Mouse (Mus musculus) erythroid progenitor cell, adult 5-6 weeks (primary cell): ENCODE measurements around the gene Wbp2. TPM values are rescaled to one million over a fixed set of nuclear protein-coding genes. Genes with fewer than 3 reads are reported as not detected.
A peak's percentile ranks its signal among the peaks of the same experiment; 100 is the strongest.

ENCODE experiments used
- ATAC-seq: replicated peaks from 2 replicates; pipeline ENCODE4 v1.8.0; 2016; ENCODE audit warnings: moderate number of reproducible peaks, mild to moderate bottlenecking, moderate TSS enrichment, inconsistent platforms; ENCODE audit not compliant: poor library complexity, low FRiP score, severe bottlenecking
- total RNA-seq, 2 experiments: library from RNA; stranded (forward) in 1 of 2; stranded (reverse) in 1 of 2; fragments of 150-400 nt in 1 of 2; fragments of 186-747, 209-891 nt in 1 of 2; gene quantifications; 2 replicates each; pipeline versions ENCODE4 v1.2.3 to v1.2.4; 2015 to 2017; ENCODE audit warnings: low replicate concordance in 2 of 2

Wbp2 gene
- total RNA-seq, 2 experiments from 2014 or later = 43.8 to 127 TPM

DNA sequence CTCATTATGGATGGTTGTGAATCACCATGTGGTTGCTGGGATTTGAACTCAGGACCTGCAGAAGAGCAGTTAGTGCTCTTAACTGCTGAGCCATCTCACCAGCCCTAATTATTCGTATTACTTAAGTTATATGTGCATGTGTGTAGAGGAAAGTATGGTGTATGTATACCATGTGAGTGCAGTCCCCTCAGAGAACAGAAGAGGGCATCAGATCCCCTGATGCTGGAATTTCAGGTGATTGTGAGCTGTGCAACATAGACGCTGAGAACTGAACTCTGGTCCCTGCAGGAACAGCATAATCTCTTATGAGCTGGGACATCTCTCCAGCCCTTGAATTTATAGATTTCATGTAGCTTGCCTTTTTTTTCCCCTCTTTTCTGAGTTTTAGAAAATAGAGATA lies 45.0 kb downstream of the Wbp2 start:
- no peak for ATAC-seq

DNA sequence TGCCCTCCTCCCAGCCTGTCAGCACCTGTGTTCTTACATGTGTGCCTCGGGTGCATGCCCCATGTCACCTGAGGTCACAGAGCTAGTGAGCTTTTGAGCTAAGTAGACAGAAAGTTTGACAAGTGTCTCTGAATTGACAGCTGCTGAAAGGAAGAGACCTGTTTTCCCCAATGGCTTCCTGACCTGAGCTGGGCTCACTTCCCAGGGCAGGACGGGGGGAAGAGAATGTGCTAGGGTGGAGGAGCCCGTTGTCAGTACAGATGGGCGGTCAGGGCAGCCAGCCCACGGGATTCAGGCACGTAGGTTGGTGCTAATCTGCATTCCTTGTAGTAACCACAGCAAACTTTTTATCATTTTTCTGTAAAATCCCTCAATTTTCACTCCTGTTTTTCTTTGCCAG lies 46.2 kb downstream of the Wbp2 start:
- no peak for ATAC-seq

DNA sequence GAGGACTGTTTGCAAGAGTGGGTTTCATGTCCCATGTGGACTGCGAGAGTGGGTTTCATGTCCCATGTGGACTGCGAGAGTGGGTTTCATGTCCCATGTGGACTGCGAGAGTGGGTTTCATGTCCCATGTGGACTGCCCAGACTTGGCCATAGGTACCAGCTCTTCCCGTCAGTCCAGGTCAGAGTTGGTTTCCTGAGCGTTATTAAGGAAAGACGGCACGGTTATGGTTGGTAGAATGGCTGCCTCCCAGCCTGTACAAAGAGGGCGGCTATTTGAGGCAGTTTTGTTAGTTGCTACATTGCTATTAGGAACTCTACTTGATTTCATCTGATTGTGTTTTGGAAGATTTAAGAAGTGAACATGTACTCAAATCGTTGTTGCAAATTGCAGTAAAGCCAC lies 49.0 kb downstream of the Wbp2 start:
- ATAC-seq = no peak

DNA sequence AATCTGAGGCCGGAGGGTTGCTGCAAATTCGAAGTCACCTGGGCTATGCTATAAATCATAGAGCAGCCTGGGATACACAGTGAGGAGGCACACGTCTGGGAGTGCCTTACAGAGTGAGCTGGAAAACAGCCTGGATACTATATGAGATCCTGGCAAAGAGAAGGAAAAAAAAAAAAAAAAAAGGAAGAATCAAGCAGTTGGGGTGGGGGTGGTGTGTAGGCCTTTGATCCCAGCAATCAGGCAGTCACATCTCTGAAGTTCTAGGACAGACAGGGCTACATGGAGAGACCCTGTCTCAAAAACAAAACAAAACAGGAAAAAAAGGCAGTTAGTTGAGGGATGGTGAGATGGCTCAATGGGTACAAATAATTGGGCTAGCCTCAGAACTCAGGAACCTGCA lies 50.1 kb downstream of the Wbp2 start:
- no peak for ATAC-seq

GRCm38 (mm10) chr11:116034584-116034983 lies 52.2 kb downstream of the Wbp2 start:
- ATAC-seq = no peak

GRCm38 (mm10) chr11:116030898-116031845 lies 55.6 kb downstream of the Wbp2 start:
- peak; percentile 35 for ATAC-seq

DNA sequence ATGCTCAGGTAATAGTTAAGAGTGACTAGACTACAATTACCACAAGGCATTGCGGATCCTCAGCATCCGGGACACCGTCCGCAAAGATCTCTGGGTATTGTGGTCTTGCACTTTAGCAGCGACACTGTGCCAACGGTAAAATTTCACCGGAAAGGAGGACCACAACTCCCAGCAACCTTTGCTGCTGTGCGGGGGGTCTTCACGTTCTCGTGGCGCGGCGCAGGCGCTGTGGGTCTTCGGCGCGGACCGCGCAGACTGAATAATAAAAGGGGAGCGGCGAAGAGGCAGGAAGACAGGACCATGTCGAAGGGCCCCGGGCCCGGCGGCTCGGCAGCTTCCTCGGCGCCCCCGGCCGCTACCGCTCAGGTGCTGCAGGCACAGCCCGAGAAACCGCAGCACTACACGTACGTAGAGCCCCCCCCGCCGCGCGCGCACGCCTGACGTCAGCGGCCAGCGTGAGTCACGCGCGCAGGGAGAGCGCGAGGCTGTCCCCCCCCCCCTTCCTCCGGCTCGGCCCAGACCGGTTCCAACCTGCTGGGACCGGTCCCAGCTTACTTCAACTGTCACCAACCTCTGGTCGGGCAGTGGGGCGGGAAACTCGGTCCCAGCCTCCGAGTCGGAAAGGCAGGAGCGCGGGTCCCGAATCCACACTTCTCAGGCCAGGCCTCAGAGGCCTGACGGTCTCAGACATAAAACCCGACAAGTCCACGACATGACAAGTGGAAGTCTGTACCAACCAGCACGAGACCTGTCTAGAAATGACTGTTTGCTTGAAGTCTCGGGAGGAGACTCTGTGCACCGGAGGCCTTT lies 56.5 kb downstream of the Wbp2 start, which contains the start of gene Unk:
Unk (plus strand) TSS at position 235 of the 810 bp plus-strand sequence.
- ATAC-seq = peak; percentile 84

- no peak for ATAC-seq
Measured at GRCm38 (mm10) chr11:116029086-116029865, 57.5 kb downstream of the Wbp2 start.

Other genes with a start within 250 kb of the Wbp2 start
- gene Myo15b, start 228.6 kb downstream of the Wbp2 start, total RNA-seq (2015; ENCODE audit: low replicate concordance) = not detected in 2 replicates
- not detected in 2 replicates for gene Myo15b, start 228.6 kb downstream of the Wbp2 start, total RNA-seq (2017; ENCODE audit: low replicate concordance)
- 37.7 and 44.7 TPM in 2 replicates for gene Smim5, start 187.0 kb downstream of the Wbp2 start, total RNA-seq (2015; ENCODE audit: low replicate concordance)
- 27.1 and 64.4 TPM in 2 replicates for gene Smim5, start 187.0 kb downstream of the Wbp2 start, total RNA-seq (2017; ENCODE audit: low replicate concordance)
- gene Smim6, start 175.0 kb downstream of the Wbp2 start, total RNA-seq (2015; ENCODE audit: low replicate concordance) = 4.3 and 15.1 TPM in 2 replicates
- 0.23 and 6.4 TPM in 2 replicates for gene Smim6, start 175.0 kb downstream of the Wbp2 start, total RNA-seq (2017; ENCODE audit: low replicate concordance)
- 16.6 and 17.6 TPM in 2 replicates for gene Sap30bp, start 153.7 kb downstream of the Wbp2 start, total RNA-seq (2015; ENCODE audit: low replicate concordance)
- 224 and 296 TPM in 2 replicates for gene Sap30bp, start 153.7 kb downstream of the Wbp2 start, total RNA-seq (2017; ENCODE audit: low replicate concordance)
- 16.3 and 17.7 TPM in 2 replicates for gene Recql5, start 153.5 kb downstream of the Wbp2 start, total RNA-seq (2015; ENCODE audit: low replicate concordance)
- 13.8 and 33.5 TPM in 2 replicates for gene Recql5, start 153.5 kb downstream of the Wbp2 start, total RNA-seq (2017; ENCODE audit: low replicate concordance)
- gene Itgb4, start 112.3 kb downstream of the Wbp2 start, total RNA-seq (2015; ENCODE audit: low replicate concordance) = not detected in 2 replicates
- not detected in 2 replicates for gene Itgb4, start 112.3 kb downstream of the Wbp2 start, total RNA-seq (2017; ENCODE audit: low replicate concordance)
- 3.4 TPM in 1 of 2 replicates, not detected in the other for gene Galk1, start 74.3 kb downstream of the Wbp2 start, total RNA-seq (2015; ENCODE audit: low replicate concordance)
- gene Galk1, start 74.3 kb downstream of the Wbp2 start, total RNA-seq (2017; ENCODE audit: low replicate concordance) = 1.3 and 5.1 TPM in 2 replicates
- 711 and 715 TPM in 2 replicates for gene H3f3b, start 59.0 kb downstream of the Wbp2 start, total RNA-seq (2015; ENCODE audit: low replicate concordance)
- 555 and 685 TPM in 2 replicates for gene H3f3b, start 59.0 kb downstream of the Wbp2 start, total RNA-seq (2017; ENCODE audit: low replicate concordance)
- gene Unk, start 56.7 kb downstream of the Wbp2 start, total RNA-seq (2015; ENCODE audit: low replicate concordance) = 12.2 and 15.1 TPM in 2 replicates
- gene Unk, start 56.7 kb downstream of the Wbp2 start, total RNA-seq (2017; ENCODE audit: low replicate concordance) = 24.3 and 29.4 TPM in 2 replicates
- gene Unc13d, start 9.0 kb downstream of the Wbp2 start, total RNA-seq (2015; ENCODE audit: low replicate concordance) = 2.5 and 6.5 TPM in 2 replicates
- 1.9 and 2.1 TPM in 2 replicates for gene Unc13d, start 9.0 kb downstream of the Wbp2 start, total RNA-seq (2017; ENCODE audit: low replicate concordance)
- gene Trim47, start 40.2 kb upstream of the Wbp2 start, total RNA-seq (2015; ENCODE audit: low replicate concordance) = 2.5 TPM in 1 of 2 replicates, not detected in the other
- 0.90 TPM in 1 of 2 replicates, not detected in the other for gene Trim47, start 40.2 kb upstream of the Wbp2 start, total RNA-seq (2017; ENCODE audit: low replicate concordance)
- 4.0 and 4.6 TPM in 2 replicates for gene Trim65, start 44.1 kb upstream of the Wbp2 start, total RNA-seq (2015; ENCODE audit: low replicate concordance)
- 0.30 and 1.4 TPM in 2 replicates for gene Trim65, start 44.1 kb upstream of the Wbp2 start, total RNA-seq (2017; ENCODE audit: low replicate concordance)
- gene Mrpl38, start 51.9 kb upstream of the Wbp2 start, total RNA-seq (2015; ENCODE audit: low replicate concordance) = 9.2 and 16.9 TPM in 2 replicates
- 5.3 and 8.5 TPM in 2 replicates for gene Mrpl38, start 51.9 kb upstream of the Wbp2 start, total RNA-seq (2017; ENCODE audit: low replicate concordance)
- 13.3 and 32.7 TPM in 2 replicates for gene Fbf1, start 81.2 kb upstream of the Wbp2 start, total RNA-seq (2015; ENCODE audit: low replicate concordance)
- 12.3 and 27.5 TPM in 2 replicates for gene Fbf1, start 81.2 kb upstream of the Wbp2 start, total RNA-seq (2017; ENCODE audit: low replicate concordance)
- 11.2 and 19.3 TPM in 2 replicates for gene Ten1, start 111.9 kb upstream of the Wbp2 start, total RNA-seq (2015; ENCODE audit: low replicate concordance)
- 3.0 and 3.7 TPM in 2 replicates for gene Ten1, start 111.9 kb upstream of the Wbp2 start, total RNA-seq (2017; ENCODE audit: low replicate concordance)
- gene Acox1, start 112.0 kb upstream of the Wbp2 start, total RNA-seq (2015; ENCODE audit: low replicate concordance) = 15.5 and 18.4 TPM in 2 replicates
- gene Acox1, start 112.0 kb upstream of the Wbp2 start, total RNA-seq (2017; ENCODE audit: low replicate concordance) = 6.4 and 20.5 TPM in 2 replicates
- gene Evpl, start 151.1 kb upstream of the Wbp2 start, total RNA-seq (2015; ENCODE audit: low replicate concordance) = not detected in 2 replicates
- not detected in 2 replicates for gene Evpl, start 151.1 kb upstream of the Wbp2 start, total RNA-seq (2017; ENCODE audit: low replicate concordance)
- gene Srp68, start 187.2 kb upstream of the Wbp2 start, total RNA-seq (2015; ENCODE audit: low replicate concordance) = 13.7 and 18.9 TPM in 2 replicates
- gene Srp68, start 187.2 kb upstream of the Wbp2 start, total RNA-seq (2017; ENCODE audit: low replicate concordance) = 18.2 and 21.3 TPM in 2 replicates
- gene Galr2, start 193.9 kb upstream of the Wbp2 start, total RNA-seq (2015; ENCODE audit: low replicate concordance) = not detected in 2 replicates
- not detected in 2 replicates for gene Galr2, start 193.9 kb upstream of the Wbp2 start, total RNA-seq (2017; ENCODE audit: low replicate concordance)
- gene Exoc7, start 220.2 kb upstream of the Wbp2 start, total RNA-seq (2015; ENCODE audit: low replicate concordance) = 7.6 and 8.4 TPM in 2 replicates
- 7.4 and 57.7 TPM in 2 replicates for gene Exoc7, start 220.2 kb upstream of the Wbp2 start, total RNA-seq (2017; ENCODE audit: low replicate concordance)
- not detected in 2 replicates for gene Foxj1, start 248.4 kb upstream of the Wbp2 start, total RNA-seq (2015; ENCODE audit: low replicate concordance)
- 0.83 TPM in 1 of 2 replicates, not detected in the other for gene Foxj1, start 248.4 kb upstream of the Wbp2 start, total RNA-seq (2017; ENCODE audit: low replicate concordance)